Mouse (Mus musculus) CH12.LX (cell line): Measurements from ENCODE around the gene Rras.

Experiments used
- CHD2 ChIP-seq: IDR thresholded peaks from 2 replicates; pipeline ENCODE4 v1.6.1; 2011; ENCODE audit warnings: low read length, improper control_type of control experiment
- CTCF ChIP-seq, 2 experiments: IDR thresholded peaks in 1 of 2; conservative IDR thresholded peaks in 1 of 2; 2 replicates each; pipeline ENCODE4 v1.5.1; 2011 to 2012; ENCODE audit warnings: low read depth in 2 of 2, low read length in 2 of 2, improper control_type of control experiment in 1 of 2, inconsistent platforms in 1 of 2, mild to moderate bottlenecking in 1 of 2, moderate library complexity in 1 of 2
- EP300 ChIP-seq: IDR thresholded peaks from 2 replicates; pipeline ENCODE4 v1.6.1; 2011; ENCODE audit warnings: low read length, improper control_type of control experiment
- ETS1 ChIP-seq: conservative IDR thresholded peaks from 2 replicates; pipeline ENCODE4 v1.6.1; 2012; ENCODE audit warnings: low read depth, mild to moderate bottlenecking, inconsistent platforms, low read length, improper control_type of control experiment, moderate library complexity
- JUND ChIP-seq: conservative IDR thresholded peaks from 2 replicates; pipeline ENCODE4 v1.6.1; 2011; ENCODE audit warnings: low read depth, low read length, improper control_type of control experiment
- MAX ChIP-seq: IDR thresholded peaks from 2 replicates; pipeline ENCODE4 v1.6.1; 2011; ENCODE audit warnings: low read length, improper control_type of control experiment
- POLR2A ChIP-seq: IDR thresholded peaks from 2 replicates; pipeline ENCODE4 v1.6.1; 2011; ENCODE audit warnings: low read depth, mild to moderate bottlenecking, improper control_type of control experiment, low read length
- POLR2AphosphoS2 ChIP-seq: IDR thresholded peaks from 2 replicates; pipeline ENCODE4 v1.6.1; 2011; ENCODE audit warnings: low read depth, low read length, improper control_type of control experiment
- SMC3 ChIP-seq: IDR thresholded peaks from 2 replicates; pipeline ENCODE4 v1.6.1; 2011; ENCODE audit warnings: low read depth, low read length, improper control_type of control experiment
- TCF12 ChIP-seq: IDR thresholded peaks from 2 replicates; pipeline ENCODE4 v1.6.1; 2014; ENCODE audit warnings: low read depth, mild to moderate bottlenecking, inconsistent platforms, low read length, improper control_type of control experiment
- UBTF ChIP-seq: IDR thresholded peaks from 2 replicates; pipeline ENCODE4 v1.6.1; 2012; ENCODE audit warnings: low read depth, mild to moderate bottlenecking, inconsistent platforms, low read length, improper control_type of control experiment, moderate library complexity
- USF1 ChIP-seq: IDR thresholded peaks from 2 replicates; pipeline ENCODE4 v1.6.1; 2014; ENCODE audit warnings: low read depth, mild to moderate bottlenecking, inconsistent platforms, low read length, improper control_type of control experiment
- ZKSCAN1 ChIP-seq: IDR thresholded peaks from 2 replicates; pipeline ENCODE4 v1.6.1; 2012; ENCODE audit warnings: low read depth, inconsistent platforms, low read length, improper control_type of control experiment, borderline replicate concordance

- no peak for TF ChIP-seq ZKSCAN1
- TF ChIP-seq CTCF (conservative IDR thresholded peaks at IDR 0.05 in 1 of 2, IDR thresholded peaks at IDR 0.05 in 1 of 2; ENCODE audit: low read depth in 2 of 2, low read length in 2 of 2) = no peak
- TF ChIP-seq POLR2A = no peak
- TF ChIP-seq UBTF = no peak
- no peak for TF ChIP-seq EP300
- TF ChIP-seq CHD2 = no peak
- TF ChIP-seq POLR2AphosphoS2 = no peak
- TF ChIP-seq ETS1 = no peak
- no peak for TF ChIP-seq MAX
- no peak for TF ChIP-seq USF1
- no peak for TF ChIP-seq SMC3
- TF ChIP-seq JUND = no peak
- no peak for TF ChIP-seq TCF12
Observed at GRCm38 (mm10) chr7:45012824-45013223, 4.9 kb upstream of the Rras start.
